Mouse (Mus musculus) brain, embryonic 14.5 days (tissue): ENCODE measurements around the gene Dusp1. TPM values are rescaled to one million over a fixed set of nuclear protein-coding genes. Genes with fewer than 3 reads are reported as not detected.

Experiments used
- DNase-seq: peaks from one replicate; pipeline ENCODE4 v3.0.0-alpha.2; 2011; ENCODE audit warnings: low read depth
- CTCF ChIP-seq: fragments of 200-500 bp; IDR thresholded peaks from 2 replicates; pipeline ENCODE4 v1.5.1; 2012; ENCODE audit warnings: inconsistent platforms, mild to moderate bottlenecking, moderate library complexity, borderline replicate concordance; ENCODE audit not compliant: insufficient read depth, insufficient read length; ENCODE audit errors: extremely low read depth
- POLR2A ChIP-seq: fragments of 200-500 bp; IDR thresholded peaks from 2 replicates; pipeline ENCODE4 v1.6.1; 2012; ENCODE audit warnings: mild to moderate bottlenecking, inconsistent platforms, borderline replicate concordance; ENCODE audit not compliant: poor library complexity, insufficient read depth, insufficient read length, severe bottlenecking; ENCODE audit errors: extremely low read depth
- polyA plus RNA-seq: library from polyadenylated mRNA; depleted of rRNA; stranded (reverse); fragments of >200 nt; gene quantifications from 2 replicates; pipeline ENCODE4 v1.2.3, GENCODE M21; 2012

Dusp1 gene
- polyA plus RNA-seq, 1 experiment = 56.2 TPM

GRCm38 (mm10) chr17:26580873-26581401 is 19.0 kb upstream of the Dusp1 start:
- DNase-seq = no peak
- TF ChIP-seq POLR2A (no peak), CTCF (no peak)

GRCm38 (mm10) chr17:26579396-26579795 is 17.5 kb upstream of the Dusp1 start:
- DNase-seq = no peak
- TF ChIP-seq CTCF (no peak), POLR2A (no peak)

GRCm38 (mm10) chr17:26578771-26579170 is 16.8 kb upstream of the Dusp1 start:
- no peak for TF ChIP-seq POLR2A
- no peak for TF ChIP-seq CTCF
- DNase-seq = no peak

DNA sequence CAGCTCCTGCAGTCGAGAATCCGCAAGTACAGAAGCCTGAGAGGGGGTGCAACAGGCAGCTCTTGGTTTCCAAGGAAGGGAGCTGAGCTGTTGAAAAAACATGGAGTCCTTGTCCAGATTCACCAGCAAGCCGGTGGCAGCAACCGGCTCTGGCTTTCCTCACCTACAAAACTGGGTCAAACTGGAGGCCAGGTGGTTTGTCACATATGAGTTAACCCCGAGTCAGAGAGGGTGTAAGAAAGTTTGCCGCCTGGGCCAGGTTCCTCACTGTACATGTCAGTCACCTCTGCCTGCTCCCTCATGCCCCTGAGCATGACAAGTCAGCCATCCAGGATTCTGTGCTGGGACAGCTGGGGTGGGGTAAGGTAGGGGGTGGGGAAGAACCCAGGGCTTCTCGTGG is 16.2 kb upstream of the Dusp1 start:
- TF ChIP-seq POLR2A (no peak), CTCF (no peak)
- no peak for DNase-seq

DNA sequence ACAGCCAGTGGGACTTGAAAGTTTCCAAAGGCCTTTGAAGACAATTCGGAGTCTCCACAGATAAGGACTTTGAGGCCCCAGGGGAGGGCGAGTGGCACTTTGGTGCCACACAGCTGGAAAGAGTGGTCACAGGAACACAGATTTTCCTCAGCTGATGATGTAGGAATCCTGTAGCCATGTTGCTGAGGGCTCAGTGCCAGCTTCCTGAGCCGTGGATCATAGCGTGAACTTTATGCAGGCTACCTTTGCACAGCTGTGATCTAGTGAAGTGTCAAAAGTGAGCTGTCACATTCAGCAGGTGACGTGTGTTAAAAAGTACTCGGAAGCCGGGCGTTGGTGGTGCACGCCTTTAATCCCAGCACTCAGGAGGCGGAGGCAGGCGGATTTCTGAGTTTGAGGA is 15.4 kb upstream of the Dusp1 start:
- TF ChIP-seq CTCF = no peak
- TF ChIP-seq POLR2A = no peak
- no peak for DNase-seq

GRCm38 (mm10) chr17:26576833-26577232 is 14.9 kb upstream of the Dusp1 start:
- no peak for DNase-seq
- TF ChIP-seq CTCF (no peak), POLR2A (no peak)

- TF ChIP-seq POLR2A (no peak), CTCF (no peak)
These were observed 14.1 kb upstream of the Dusp1 start for GRCm38 (mm10) chr17:26575786-26576690.

GRCm38 (mm10) chr17:26574701-26575100 is 12.8 kb upstream of the Dusp1 start:
- no peak for TF ChIP-seq POLR2A
- TF ChIP-seq CTCF = no peak
- no peak for DNase-seq

More at GRCm38 (mm10) chr17:26575786-26576690, 14.1 kb upstream of the Dusp1 start:
- DNase-seq = peak; percentile 12

GRCm38 (mm10) chr17:26574118-26574517 is 12.2 kb upstream of the Dusp1 start:
- TF ChIP-seq CTCF (no peak), POLR2A (no peak)
- no peak for DNase-seq

- TF ChIP-seq POLR2A (no peak), CTCF (no peak)
These were observed 10.3 kb upstream of the Dusp1 start for GRCm38 (mm10) chr17:26572265-26572664.

DNA sequence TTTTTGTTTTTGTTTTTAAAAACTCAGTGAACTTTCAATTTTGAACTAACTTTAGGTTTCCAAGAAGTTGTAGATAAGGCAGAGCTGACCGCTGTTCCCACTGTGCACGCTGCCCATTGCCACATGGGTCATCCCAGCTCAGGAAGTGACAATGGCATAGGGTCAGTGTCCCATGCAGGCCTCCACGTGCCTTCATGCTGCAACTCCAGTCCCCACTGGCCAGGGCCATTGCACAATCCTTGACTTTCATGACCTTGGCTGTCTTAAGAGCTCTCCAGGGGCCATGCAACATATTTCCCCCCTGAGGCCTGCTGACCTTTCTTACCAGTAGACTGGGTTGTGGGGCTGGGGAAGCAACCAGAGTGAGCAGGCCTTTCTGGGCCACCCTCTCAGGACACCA is 9.4 kb upstream of the Dusp1 start:
- TF ChIP-seq CTCF = no peak
- no peak for TF ChIP-seq POLR2A
- no peak for DNase-seq

More at GRCm38 (mm10) chr17:26572265-26572664, 10.3 kb upstream of the Dusp1 start:
- DNase-seq = no peak
